Mouse (Mus musculus): ENCODE data around the gene Zbtb38. TPM values are rescaled to one million over a fixed set of nuclear protein-coding genes. Genes with fewer than 3 reads are reported as not detected.

Zbtb38 gene
- polyA plus RNA-seq, 1 experiment from 2014 or later, result 29.8 TPM

DNA sequence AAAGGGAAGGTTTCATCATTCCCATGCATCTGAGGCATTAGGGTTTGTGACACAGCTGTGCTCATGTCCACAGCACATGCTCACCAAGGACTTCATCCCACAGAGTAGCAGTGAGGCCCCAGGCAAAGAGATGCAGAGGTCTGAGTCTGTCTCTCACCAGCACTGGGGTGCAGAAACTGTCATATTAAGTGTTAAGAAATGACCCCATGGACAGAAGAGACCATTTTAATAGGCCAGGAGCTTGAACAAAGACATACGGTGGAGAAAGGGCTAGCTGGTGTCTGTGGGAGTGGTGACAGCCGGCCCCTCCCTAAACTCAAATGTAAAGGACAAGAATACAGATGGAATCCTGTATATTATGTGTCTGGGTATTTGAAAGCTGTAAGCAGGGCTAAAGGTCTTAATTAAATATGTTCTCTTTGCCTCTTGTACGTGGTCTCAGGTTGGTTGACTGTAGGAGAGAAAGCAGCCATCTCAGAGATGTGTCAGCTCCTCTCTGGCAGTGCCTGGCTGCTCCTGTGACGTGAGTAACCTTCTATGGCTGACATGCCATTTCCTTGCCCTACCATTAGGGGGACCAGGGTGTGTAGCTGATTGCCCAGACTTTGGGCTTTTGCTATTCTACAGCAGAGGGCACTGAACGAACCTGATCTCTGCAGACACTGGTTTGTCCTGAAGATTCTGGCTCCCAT, 77.4 kb downstream of the Zbtb38 start:
- Histone ChIP-seq H3K36me3 (no peaks in the 10 kb centered on the region), H3K4me2 (no peak overlapping the region), H3K9ac (no peak overlapping the region), H3K27ac (no peak overlapping the region), H3K4me1 (replicated peaks) (peaks cover 1% of the 10 kb centered on the region), H3K9me3 (replicated peaks) (no peaks in the 10 kb centered on the region), H3K4me3 (no peak overlapping the region), H3K27me3 (no peaks in the 10 kb centered on the region)
- ATAC-seq (replicated peaks; ENCODE audit: insufficient number of reproducible peaks, insufficient read depth, low FRiP score, low read depth), result peak; percentile 69
- 28% methylated on average over 5 of the region's 5 CpGs for WGBS

DNA sequence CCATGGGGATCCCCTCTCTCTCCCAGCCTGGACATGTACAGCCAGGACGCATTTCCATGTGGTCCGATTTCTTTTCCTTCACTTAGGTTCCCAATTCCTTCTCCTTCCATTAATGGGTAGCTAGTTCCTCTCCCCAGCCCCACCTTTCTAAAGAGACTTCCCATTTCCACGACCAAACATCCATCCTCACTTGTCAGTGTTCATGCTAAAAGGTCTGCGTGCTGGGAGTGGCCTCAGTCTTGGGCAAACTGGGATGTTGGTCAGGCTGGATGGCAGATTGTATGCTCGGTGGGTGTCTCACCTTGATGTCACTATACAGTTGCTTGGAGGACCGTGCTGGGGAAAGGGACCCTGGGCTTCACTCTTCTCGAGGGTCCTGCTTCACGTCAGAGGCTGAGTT, 78.3 kb downstream of the Zbtb38 start:
- Histone ChIP-seq H3K4me2 (no peak overlapping the region), H3K27me3 (no peaks in the 10 kb centered on the region), H3K36me3 (no peaks in the 10 kb centered on the region), H3K9me3 (replicated peaks) (no peaks in the 10 kb centered on the region), H3K9ac (no peak overlapping the region), H3K4me1 (replicated peaks) (peaks cover 8% of the 10 kb centered on the region), H3K4me3 (no peak overlapping the region), H3K27ac (no peak overlapping the region)
- WGBS, result 87% methylated on average over 8 of the region's 8 CpGs
- ATAC-seq (replicated peaks; ENCODE audit: insufficient number of reproducible peaks, insufficient read depth, low FRiP score, low read depth), result no peak

DNA sequence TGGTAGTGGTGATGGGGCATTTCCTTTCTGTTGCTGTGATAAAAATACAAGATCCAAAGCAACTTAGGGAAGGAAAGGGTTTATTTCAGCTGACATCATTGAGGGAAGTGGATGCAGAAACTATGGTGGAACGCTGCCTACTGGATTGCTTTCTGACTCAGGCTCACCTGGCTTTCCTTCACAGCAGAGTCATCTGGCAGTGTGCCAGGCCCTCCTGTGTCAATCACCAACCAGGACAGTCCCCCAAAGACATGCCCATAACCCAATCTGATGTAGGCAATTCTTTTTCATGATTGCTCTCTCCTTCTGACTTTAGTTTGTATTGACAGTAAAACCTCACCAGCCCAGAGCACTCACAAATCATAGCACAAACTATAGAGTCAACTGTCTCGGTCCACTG, 80.2 kb downstream of the Zbtb38 start:
- H3K36me3 ChIP-seq, result no peaks in the 10 kb centered on the region
- no peak overlapping the region for H3K4me3 ChIP-seq
- H3K9me3 ChIP-seq (replicated peaks), result no peaks in the 10 kb centered on the region
- no peak overlapping the region for H3K9ac ChIP-seq
- no peaks in the 10 kb centered on the region for H3K27me3 ChIP-seq
- no peak for ATAC-seq (replicated peaks; ENCODE audit: insufficient number of reproducible peaks, insufficient read depth, low FRiP score, low read depth)
- H3K27ac ChIP-seq, result no peak overlapping the region
- 70% methylated on average over 2 of the region's 2 CpGs for WGBS
- peaks cover 8% of the 10 kb centered on the region for H3K4me1 ChIP-seq (replicated peaks)
- H3K4me2 ChIP-seq, result no peak overlapping the region

DNA sequence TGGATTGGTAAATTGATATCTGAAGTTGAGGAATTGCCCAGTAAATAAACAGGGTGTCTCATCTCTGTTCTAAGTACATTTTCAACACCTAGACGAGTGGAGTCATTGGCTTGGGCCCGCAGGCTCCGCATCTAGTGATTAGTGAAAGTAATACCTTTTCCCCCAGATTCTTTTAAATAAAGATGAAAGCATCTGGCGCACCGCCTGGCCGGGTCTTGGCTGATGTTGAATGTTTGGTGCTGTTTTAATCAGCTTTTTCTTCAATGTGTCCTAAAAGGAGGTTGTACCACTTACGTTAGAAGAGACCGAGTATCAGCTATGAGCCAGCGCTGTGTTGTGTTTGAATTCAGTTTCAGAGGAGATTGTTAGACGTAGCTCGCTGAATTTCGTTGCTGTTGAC, 81.4 kb downstream of the Zbtb38 start:
- Histone ChIP-seq H3K9me3 (replicated peaks) (no peaks in the 10 kb centered on the region), H3K9ac (no peak overlapping the region), H3K4me1 (replicated peaks) (peaks cover 8% of the 10 kb centered on the region), H3K4me3 (no peak overlapping the region), H3K36me3 (no peaks in the 10 kb centered on the region), H3K27me3 (no peaks in the 10 kb centered on the region), H3K4me2 (no peak overlapping the region), H3K27ac (no peak overlapping the region)
- ATAC-seq (replicated peaks; ENCODE audit: insufficient number of reproducible peaks, insufficient read depth, low FRiP score, low read depth), result no peak
- 85% methylated on average over 12 of the region's 12 CpGs for WGBS

DNA sequence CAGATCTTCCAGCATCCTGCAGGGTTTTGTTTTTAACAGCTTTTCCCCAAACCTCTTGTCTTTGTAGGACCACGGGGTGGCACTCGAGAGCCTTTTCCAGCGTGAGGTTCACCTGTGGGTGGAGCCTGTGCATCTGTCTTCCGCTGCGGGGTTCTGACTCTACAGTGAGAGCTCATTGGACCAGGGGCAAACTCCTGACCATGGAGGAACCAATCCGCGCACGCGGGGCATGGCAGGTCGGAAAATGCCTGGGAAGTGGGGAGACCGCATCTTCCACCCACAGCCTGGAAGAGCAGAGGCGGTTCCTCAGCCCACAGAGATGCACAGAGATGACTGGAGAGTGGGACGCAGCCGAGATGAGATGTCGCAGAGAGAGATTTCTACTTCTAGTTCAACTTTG, 82.8 kb downstream of the Zbtb38 start:
- Histone ChIP-seq H3K9ac (peak overlapping the region; percentile 47), H3K4me3 (peak overlapping the region; percentile 49), H3K36me3 (no peaks in the 10 kb centered on the region), H3K9me3 (replicated peaks) (no peaks in the 10 kb centered on the region), H3K4me1 (replicated peaks) (peaks cover 8% of the 10 kb centered on the region), H3K27me3 (no peaks in the 10 kb centered on the region), H3K4me2 (peak overlapping the region; percentile 78), H3K27ac (peak overlapping the region; percentile 60)
- WGBS, result 2% methylated on average over 15 of the region's 15 CpGs
- ATAC-seq (replicated peaks; ENCODE audit: insufficient number of reproducible peaks, insufficient read depth, low FRiP score, low read depth), result peak; percentile 100

DNA sequence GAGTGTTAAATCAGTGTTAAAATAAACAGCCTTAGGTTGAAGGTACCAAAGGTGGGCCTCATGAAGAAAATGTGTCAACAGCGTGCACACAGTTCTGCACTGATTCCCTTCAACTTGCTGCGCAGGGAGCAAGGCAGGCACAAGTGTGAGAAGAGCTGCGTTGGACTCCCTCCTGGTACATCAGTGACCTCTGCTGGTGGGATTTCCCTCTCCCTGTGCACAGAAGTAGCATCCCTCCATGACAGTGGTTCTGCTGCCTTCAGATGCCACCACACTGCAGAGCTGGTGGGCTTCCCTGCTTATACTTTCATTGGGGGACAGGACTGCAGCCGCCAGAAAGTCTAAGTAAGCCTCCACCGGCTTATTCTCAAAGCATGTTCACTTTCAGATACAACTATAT, 84.0 kb downstream of the Zbtb38 start:
- Histone ChIP-seq H3K4me2 (no peak overlapping the region), H3K9me3 (replicated peaks) (no peaks in the 10 kb centered on the region), H3K4me1 (replicated peaks) (peaks cover 8% of the 10 kb centered on the region), H3K9ac (no peak overlapping the region), H3K27me3 (no peaks in the 10 kb centered on the region), H3K4me3 (no peak overlapping the region), H3K27ac (no peak overlapping the region), H3K36me3 (no peaks in the 10 kb centered on the region)
- 40% methylated on average over 5 of the region's 5 CpGs for WGBS
- peak; percentile 66; the same call in 1 of the 2 replicates for ATAC-seq (replicated peaks; ENCODE audit: insufficient number of reproducible peaks, insufficient read depth, low FRiP score, low read depth)

DNA sequence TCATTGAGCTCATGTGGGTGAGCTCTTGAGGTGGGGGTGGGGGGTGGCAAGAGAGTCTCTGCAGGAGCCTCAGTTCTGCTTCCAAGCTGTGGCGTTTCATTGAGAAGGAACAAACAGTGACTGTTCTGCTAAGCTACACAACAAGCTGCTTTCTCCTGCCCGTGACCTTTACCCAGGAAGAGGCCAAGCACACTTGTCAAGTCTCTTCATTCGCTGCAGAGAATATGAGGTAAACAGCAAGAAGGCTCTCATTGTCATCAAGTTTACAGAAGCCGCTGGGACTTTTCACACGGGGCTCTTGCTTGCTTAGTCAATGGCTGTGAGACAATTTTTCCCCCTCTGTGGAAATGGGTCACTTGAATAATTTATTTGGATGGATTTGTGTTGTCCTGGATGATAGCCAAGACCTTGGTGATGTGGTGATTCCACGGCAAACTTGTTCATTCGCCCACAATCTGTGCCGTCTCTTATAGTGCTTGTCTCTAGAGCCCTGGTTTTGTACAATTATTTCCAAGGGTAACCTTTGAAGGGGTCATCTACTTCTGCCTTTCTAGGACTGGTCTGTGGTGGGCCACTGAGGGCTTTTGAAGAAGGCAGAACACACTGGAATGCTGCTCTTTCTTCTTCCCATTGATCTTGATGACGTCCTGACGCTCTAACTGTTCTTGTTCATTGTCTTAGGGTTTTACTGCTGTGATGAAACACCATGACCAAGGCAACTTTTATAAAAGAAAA, 92.0 kb downstream of the Zbtb38 start:
- no peak overlapping the region for H3K4me2 ChIP-seq
- ATAC-seq (replicated peaks; ENCODE audit: insufficient number of reproducible peaks, insufficient read depth, low FRiP score, low read depth), result no peak
- H3K27me3 ChIP-seq, result no peaks in the 10 kb centered on the region
- 77% methylated on average over 10 of the region's 10 CpGs for WGBS
- H3K4me1 ChIP-seq (replicated peaks), result no peaks in the 10 kb centered on the region
- H3K27ac ChIP-seq, result no peak overlapping the region
- no peaks in the 10 kb centered on the region for H3K36me3 ChIP-seq
- H3K9ac ChIP-seq, result no peak overlapping the region
- no peak overlapping the region for H3K4me3 ChIP-seq
- H3K9me3 ChIP-seq (replicated peaks), result no peaks in the 10 kb centered on the region

DNA sequence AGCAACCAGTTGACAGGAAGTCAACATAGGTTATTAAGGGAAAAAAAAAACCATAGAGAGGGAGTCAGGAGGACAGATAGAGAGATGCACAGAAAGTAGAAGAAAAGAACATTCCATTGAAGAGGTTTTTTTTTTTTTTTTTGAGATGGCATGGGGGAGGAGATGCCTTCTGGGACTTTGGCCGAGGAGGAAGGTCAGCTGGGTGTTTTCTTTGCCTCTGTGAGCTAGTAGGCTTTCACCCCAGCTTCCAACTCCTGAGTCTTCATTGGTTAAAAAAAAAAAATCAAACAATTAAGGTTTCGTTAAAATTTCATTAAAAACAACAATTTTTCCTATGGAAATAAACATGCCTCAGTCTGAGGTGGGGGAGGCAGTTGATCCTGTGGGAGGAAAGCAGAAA, 92.8 kb downstream of the Zbtb38 start:
- H3K27me3 ChIP-seq, result no peaks in the 10 kb centered on the region
- no peak overlapping the region for H3K27ac ChIP-seq
- no peaks in the 10 kb centered on the region for H3K9me3 ChIP-seq (replicated peaks)
- ATAC-seq (replicated peaks; ENCODE audit: insufficient number of reproducible peaks, insufficient read depth, low FRiP score, low read depth), result no peak
- H3K4me3 ChIP-seq, result no peak overlapping the region
- 76% methylated on average over 2 of the region's 2 CpGs for WGBS
- H3K4me1 ChIP-seq (replicated peaks), result no peaks in the 10 kb centered on the region
- H3K4me2 ChIP-seq, result no peak overlapping the region
- no peaks in the 10 kb centered on the region for H3K36me3 ChIP-seq
- H3K9ac ChIP-seq, result no peak overlapping the region

DNA sequence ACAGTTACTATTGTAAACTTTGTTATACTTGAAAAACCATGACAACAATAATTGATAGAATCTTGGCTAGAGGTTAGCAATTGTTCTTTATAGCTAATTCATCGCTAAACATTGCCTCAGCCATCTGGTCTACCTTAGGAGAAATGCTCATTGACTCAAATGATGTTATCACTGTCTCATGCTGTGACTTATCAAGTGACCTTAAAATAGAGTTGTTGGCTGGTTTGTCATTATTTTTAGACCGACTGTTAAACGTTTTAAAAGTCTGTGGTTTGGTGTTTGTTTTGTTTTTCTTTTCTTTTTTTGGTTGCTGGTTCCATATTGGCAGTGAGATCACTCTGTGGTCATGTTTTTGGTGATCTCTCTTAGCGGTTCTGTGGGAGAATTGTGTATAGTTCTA, 99.1 kb downstream of the Zbtb38 start:
- ATAC-seq (replicated peaks; ENCODE audit: insufficient number of reproducible peaks, insufficient read depth, low FRiP score, low read depth), result no peak
- Histone ChIP-seq H3K4me2 (no peak overlapping the region), H3K27ac (no peak overlapping the region), H3K36me3 (no peaks in the 10 kb centered on the region), H3K27me3 (no peaks in the 10 kb centered on the region), H3K9ac (no peak overlapping the region), H3K4me3 (no peak overlapping the region), H3K9me3 (replicated peaks) (no peaks in the 10 kb centered on the region), H3K4me1 (replicated peaks) (no peaks in the 10 kb centered on the region)
- WGBS, result 39% methylated on average over 4 of the region's 4 CpGs

DNA sequence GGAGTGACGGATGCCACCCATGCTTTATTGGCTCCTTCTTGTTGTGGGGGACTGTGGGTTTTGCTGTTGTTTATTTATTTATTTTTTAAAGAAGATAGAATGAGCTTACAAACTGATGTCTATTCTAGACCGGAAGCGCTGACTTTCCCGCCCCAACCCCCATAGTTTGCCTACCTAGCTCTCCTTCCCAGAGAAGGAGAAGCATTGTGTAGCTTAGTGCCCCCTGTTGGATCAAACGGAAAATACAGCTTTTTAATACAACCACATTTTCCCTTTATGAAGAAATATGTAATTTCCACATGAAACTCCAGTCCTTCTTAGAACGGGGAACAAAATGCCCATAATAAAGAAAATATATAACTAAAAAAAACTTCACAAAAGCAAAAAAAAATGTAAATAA, 99.9 kb downstream of the Zbtb38 start:
- Histone ChIP-seq H3K36me3 (no peaks in the 10 kb centered on the region), H3K4me1 (replicated peaks) (no peaks in the 10 kb centered on the region), H3K9me3 (replicated peaks) (no peaks in the 10 kb centered on the region), H3K4me2 (no peak overlapping the region), H3K27ac (no peak overlapping the region), H3K27me3 (no peaks in the 10 kb centered on the region), H3K9ac (no peak overlapping the region), H3K4me3 (no peak overlapping the region)
- WGBS, result 66% methylated on average over 6 of the region's 6 CpGs
- ATAC-seq (replicated peaks; ENCODE audit: insufficient number of reproducible peaks, insufficient read depth, low FRiP score, low read depth), result no peak

DNA sequence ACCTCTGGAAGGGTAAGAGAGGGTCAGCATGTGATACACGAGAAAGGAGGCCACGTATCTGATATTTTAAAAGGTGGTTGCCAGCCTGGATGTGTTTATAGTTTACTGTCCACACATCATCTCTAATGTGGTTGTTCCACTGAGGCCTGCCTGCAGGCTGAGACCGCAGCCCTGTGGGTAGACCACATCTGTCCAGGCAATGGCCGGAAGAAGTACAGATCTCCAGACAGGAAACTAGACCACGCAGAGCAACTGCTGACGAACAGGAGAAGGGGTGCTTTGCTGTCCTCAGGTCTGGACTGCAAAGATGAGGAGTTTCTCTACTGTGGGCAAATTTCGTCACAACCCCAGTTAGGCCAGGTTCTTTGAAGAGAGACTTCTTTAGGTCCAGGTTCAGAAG, 101.8 kb downstream of the Zbtb38 start:
- ATAC-seq (replicated peaks; ENCODE audit: insufficient number of reproducible peaks, insufficient read depth, low FRiP score, low read depth), result no peak
- no peak overlapping the region for H3K4me2 ChIP-seq
- H3K27me3 ChIP-seq, result no peaks in the 10 kb centered on the region
- no peaks in the 10 kb centered on the region for H3K9me3 ChIP-seq (replicated peaks)
- no peaks in the 10 kb centered on the region for H3K4me1 ChIP-seq (replicated peaks)
- WGBS, result 72% methylated on average over 7 of the region's 7 CpGs
- H3K36me3 ChIP-seq, result no peaks in the 10 kb centered on the region
- H3K9ac ChIP-seq, result no peak overlapping the region
- H3K4me3 ChIP-seq, result no peak overlapping the region
- H3K27ac ChIP-seq, result no peak overlapping the region

DNA sequence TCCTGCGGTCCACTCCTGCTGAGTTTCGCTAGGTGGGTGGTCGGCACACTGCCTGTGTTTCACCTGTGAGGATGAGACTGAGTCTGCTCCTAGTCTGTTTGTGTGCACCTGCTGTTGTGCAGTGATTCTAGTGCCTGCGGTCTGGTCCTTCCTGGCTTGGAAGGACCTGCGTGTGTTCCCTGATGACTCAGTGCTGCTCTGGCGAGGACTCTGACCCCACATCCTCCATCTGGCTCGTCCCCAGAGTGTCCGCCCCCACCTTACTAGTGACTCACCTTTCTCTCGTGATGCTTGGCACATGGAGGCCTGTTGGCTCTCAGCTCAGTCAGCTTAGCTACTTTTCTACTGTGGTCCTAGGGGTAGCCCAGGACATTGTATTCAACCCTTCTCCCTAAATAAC, 102.7 kb downstream of the Zbtb38 start:
- Histone ChIP-seq H3K4me1 (replicated peaks) (no peaks in the 10 kb centered on the region), H3K4me2 (no peak overlapping the region), H3K27me3 (no peaks in the 10 kb centered on the region), H3K9ac (no peak overlapping the region), H3K9me3 (replicated peaks) (no peaks in the 10 kb centered on the region), H3K27ac (no peak overlapping the region), H3K36me3 (no peaks in the 10 kb centered on the region), H3K4me3 (no peak overlapping the region)
- no peak for ATAC-seq (replicated peaks; ENCODE audit: insufficient number of reproducible peaks, insufficient read depth, low FRiP score, low read depth)
- WGBS, result 59% methylated on average over 9 of the region's 9 CpGs
